In genomic region chr16:93615118-93615870, GRCm38 (mm10) we compare ENCODE assay signal across 9 mouse cellular contexts. TPM values are rescaled to one million over a fixed set of nuclear protein-coding genes. Genes with fewer than 3 reads are reported as not detected.
DNase-seq lines count a peak whose midpoint lies in the region; ATAC-seq and TF ChIP-seq lines count a peak whose summit lies in the region.
"Had no signal": no experiment of that assay in that cellular context is flagged by ENCODE, and none has a peak within 500 bp of the region (broad histone marks: within the 10 kb centered on the region; RNA-seq: fewer than 3 reads in every experiment).

No protein-coding gene starts in this region.

- 44% methylated on average over 5 of the region's 5 CpGs for WGBS in hindbrain, postnatal 0 days
- WGBS in hindbrain, embryonic 13.5 days, result 43% methylated on average over 5 of the region's 5 CpGs

- no peak overlapping the region for H3K4me2 ChIP-seq in hindbrain, postnatal 0 days (ENCODE audit: low read depth, low read length)
- no peak overlapping the region for H3K4me2 ChIP-seq in hindbrain, embryonic 13.5 days
- H3K4me2 ChIP-seq: limb, embryonic 15.5 days had no signal

- no peaks in the 10 kb centered on the region for H3K9me3 ChIP-seq in hindbrain, postnatal 0 days (ENCODE audit: low read length)
- H3K9me3 ChIP-seq in hindbrain, embryonic 13.5 days, result no peaks in the 10 kb centered on the region
- H3K9me3 ChIP-seq: limb, embryonic 15.5 days had no signal

- H3K27ac ChIP-seq in hindbrain, postnatal 0 days, result no peak overlapping the region
- H3K27ac ChIP-seq in hindbrain, embryonic 13.5 days, result no peak overlapping the region
- no peak overlapping the region for H3K27ac ChIP-seq in left cerebral cortex, adult 2 months
- H3K27ac ChIP-seq: limb, embryonic 15.5 days had no signal

- H3K9ac ChIP-seq in hindbrain, postnatal 0 days (replicated peaks; ENCODE audit: low read length), result no peak overlapping the region
- H3K9ac ChIP-seq in hindbrain, embryonic 13.5 days, result no peak overlapping the region
- H3K9ac ChIP-seq: limb, embryonic 15.5 days had no signal

- TF ChIP-seq CTCF in hindbrain, postnatal 0 days (IDR thresholded peaks at IDR 0.05; ENCODE audit: low read depth), result peak; percentile 70
- TF ChIP-seq CTCF in left cerebral cortex, adult 2 months (IDR thresholded peaks at IDR 0.05), result peak; percentile 78

- intact Hi-C loops in heart, postnatal 36 days (cut with DNase I), result no loop called here
- intact Hi-C loops in left cerebral cortex, adult 2 months (cut with DNase I), result loop anchor here (5.0 kb wide), 1 partner anchor 57 kb away; no protein-coding TSS in a partner anchor

- ATAC-seq in hindbrain, postnatal 0 days, result no peak
- ATAC-seq in hindbrain, embryonic 13.5 days (ENCODE audit: low FRiP score), result no peak

- 0 out of 2 replicates have a peak, but pooled peaks cover 3% of the 10 kb centered on the region for H3K36me3 ChIP-seq in hindbrain, postnatal 0 days (ENCODE audit: insufficient read depth, low read length)
- H3K36me3 ChIP-seq in hindbrain, embryonic 13.5 days, result peaks cover 24% of the 10 kb centered on the region

- H3K27me3 ChIP-seq in hindbrain, postnatal 0 days (ENCODE audit: insufficient read depth, low read length), result no peaks in the 10 kb centered on the region
- H3K27me3 ChIP-seq in hindbrain, embryonic 13.5 days, result no peaks in the 10 kb centered on the region
- H3K27me3 ChIP-seq: limb, embryonic 15.5 days had no signal

- no peak overlapping the region for H3K4me3 ChIP-seq in hindbrain, postnatal 0 days (ENCODE audit: low read length)
- H3K4me3 ChIP-seq in hindbrain, embryonic 13.5 days, result no peak overlapping the region
- no peak overlapping the region for H3K4me3 ChIP-seq in left cerebral cortex, adult 2 months
- H3K4me3 ChIP-seq: limb, embryonic 15.5 days had no signal

- H3K4me1 ChIP-seq in hindbrain, postnatal 0 days (ENCODE audit: insufficient read depth, low read length), result no peaks in the 10 kb centered on the region
- H3K4me1 ChIP-seq in hindbrain, embryonic 13.5 days (replicated peaks), result 0 out of 2 replicates have a peak, but pooled peaks cover 4% of the 10 kb centered on the region
- H3K4me1 ChIP-seq: limb, embryonic 15.5 days had no signal

- DNase-seq in hindbrain, postnatal 0 days (ENCODE audit: low spot score), result peak; percentile 37
- peak; percentile 67 for DNase-seq in T-cell, adult 2 months (ENCODE audit: low spot score)
- peak; percentile 66 to 71 for DNase-seq in cerebellum, postnatal 36 days
- peak; percentile 64 to 78 for DNase-seq in heart, postnatal 36 days
- DNase-seq in left cerebral cortex, adult 2 months (ENCODE audit: extremely low spot score in 1 of 2, low spot score in 2 of 2), result peak; percentile 64 to 73
- peak; percentile 84 for DNase-seq in naive thymus-derived CD4-positive, alpha-beta T cell, adult 2 months (ENCODE audit: low read depth)
- peak; percentile 47 to 50 for DNase-seq in thymus, adult 18-20 months

RNA-seq across cellular contexts. Expression of gene Cbr1, which starts 9.6 kb away (rescaled TPM):
- 76.3 and 96.9 TPM in 2 replicates for total RNA-seq in hindbrain, postnatal 0 days (2014; rRNA removed)
- polyA plus RNA-seq in hindbrain, postnatal 0 days (2015; fragmentation: Nextera tagmentation; extraction: Ambion mirVana), result 113 and 119 TPM in 2 replicates
- 150 and 162 TPM in 2 replicates for polyA plus RNA-seq in hindbrain, embryonic 13.5 days (2015; fragmentation: Nextera tagmentation; extraction: Ambion mirVana)
- total RNA-seq in heart, postnatal 36 days (2021), result 10 to 100 TPM; 25.5 to 26.2 TPM
- 10 to 100 TPM; 65.2 to 67.1 TPM for total RNA-seq in left cerebral cortex, adult 2 months (2021)

RNA-seq across cellular contexts. Expression of gene Setd4, which starts 11.4 kb away (rescaled TPM):
- total RNA-seq in hindbrain, postnatal 0 days (2014; rRNA removed), result 10.3 and 29.0 TPM in 2 replicates
- 13.4 and 13.8 TPM in 2 replicates for polyA plus RNA-seq in hindbrain, postnatal 0 days (2015; fragmentation: Nextera tagmentation; extraction: Ambion mirVana)
- 17.3 and 18.6 TPM in 2 replicates for polyA plus RNA-seq in hindbrain, embryonic 13.5 days (2015; fragmentation: Nextera tagmentation; extraction: Ambion mirVana)
- total RNA-seq in heart, postnatal 36 days (2021), result 1 to 10 TPM; 1.3 to 3.0 TPM
- 10 to 100 TPM; 11.4 to 12.7 TPM for total RNA-seq in left cerebral cortex, adult 2 months (2021)

RNA-seq across cellular contexts. Expression of gene Gm5678, which starts 12.6 kb away (rescaled TPM):
- not detected in 2 replicates for total RNA-seq in hindbrain, postnatal 0 days (2014; rRNA removed)
- not detected in 2 replicates for polyA plus RNA-seq in hindbrain, postnatal 0 days (2015; fragmentation: Nextera tagmentation; extraction: Ambion mirVana)
- not detected in 2 replicates for polyA plus RNA-seq in hindbrain, embryonic 13.5 days (2015; fragmentation: Nextera tagmentation; extraction: Ambion mirVana)
- under 1 TPM; 0.68 to 0.94 TPM for total RNA-seq in heart, postnatal 36 days (2021)
- total RNA-seq in left cerebral cortex, adult 2 months (2021), result 1 to 10 TPM; 2.8 to 3.1 TPM
- polyA plus RNA-seq: limb, embryonic 15.5 days had no signal
